Mouse (Mus musculus): Measurements from ENCODE around the gene Irf5. TPM values are rescaled to one million over a fixed set of nuclear protein-coding genes. Genes with fewer than 3 reads are reported as not detected.

The Irf5 gene
- polyA plus RNA-seq, 1 experiment from 2014 or later, result 10.7 TPM

- H3K9ac ChIP-seq, result no peak overlapping the region
Observed at GRCm38 (mm10) chr6:29528165-29528505, 1.7 kb downstream of the Irf5 start.

GRCm38 (mm10) chr6:29528561-29529443 lies 2.4 kb downstream of the Irf5 start:
- peak; percentile 32; the same call in 1 of the 2 replicates for ATAC-seq (ENCODE audit: insufficient read depth)
- peaks cover 15% of the 10 kb centered on the region for H3K4me1 ChIP-seq (replicated peaks)
- no peaks in the 10 kb centered on the region for H3K9me3 ChIP-seq (replicated peaks)
- H3K27ac ChIP-seq (replicated peaks), result no peak overlapping the region
- peaks cover 73% of the 10 kb centered on the region for H3K27me3 ChIP-seq
- no peaks in the 10 kb centered on the region for H3K36me3 ChIP-seq (replicated peaks)
- H3K4me3 ChIP-seq (replicated peaks), result peak overlapping the region; percentile 53
- H3K4me2 ChIP-seq, result peak overlapping the region; percentile 74
- WGBS (ENCODE audit: insufficient replicate concordance), result 13% methylated on average over 13 of the region's 13 CpGs
- no peak overlapping the region for H3K9ac ChIP-seq

More at GRCm38 (mm10) chr6:29528165-29528505, 1.7 kb downstream of the Irf5 start:
- Histone ChIP-seq H3K36me3 (replicated peaks) (no peaks in the 10 kb centered on the region), H3K4me3 (replicated peaks) (peak overlapping the region; percentile 53), H3K4me1 (replicated peaks) (peaks cover 15% of the 10 kb centered on the region), H3K9me3 (replicated peaks) (no peaks in the 10 kb centered on the region), H3K4me2 (peak overlapping the region; percentile 74; the same call in 1 of the 2 replicates), H3K27me3 (peaks cover 76% of the 10 kb centered on the region), H3K27ac (replicated peaks) (no peak overlapping the region)
- no peak for ATAC-seq (ENCODE audit: insufficient read depth)
- 8% methylated on average over 8 of the region's 8 CpGs for WGBS (ENCODE audit: insufficient replicate concordance)

GRCm38 (mm10) chr6:29529444-29529820 lies 3.0 kb downstream of the Irf5 start:
- peaks cover 67% of the 10 kb centered on the region for H3K27me3 ChIP-seq
- no peaks in the 10 kb centered on the region for H3K36me3 ChIP-seq (replicated peaks)
- ATAC-seq (ENCODE audit: insufficient read depth), result no peak
- no peaks in the 10 kb centered on the region for H3K9me3 ChIP-seq (replicated peaks)
- H3K9ac ChIP-seq, result no peak overlapping the region
- peak overlapping the region; percentile 74 for H3K4me2 ChIP-seq
- no peak overlapping the region for H3K27ac ChIP-seq (replicated peaks)
- peaks cover 15% of the 10 kb centered on the region for H3K4me1 ChIP-seq (replicated peaks)
- 10% methylated on average over 2 of the region's 2 CpGs for WGBS (ENCODE audit: insufficient replicate concordance)
- peak overlapping the region; percentile 25 for H3K4me3 ChIP-seq (replicated peaks)

- H3K36me3 ChIP-seq (replicated peaks), result no peaks in the 10 kb centered on the region
- no peak overlapping the region for H3K4me3 ChIP-seq (replicated peaks)
- H3K27ac ChIP-seq (replicated peaks), result no peak overlapping the region
- peak overlapping the region; percentile 10; the same call in 1 of the 2 replicates for H3K4me2 ChIP-seq
- H3K9ac ChIP-seq, result no peak overlapping the region
- peaks cover 15% of the 10 kb centered on the region for H3K4me1 ChIP-seq (replicated peaks)
- 22% methylated on average over 4 of the region's 4 CpGs for WGBS (ENCODE audit: insufficient replicate concordance)
- no peak for ATAC-seq (ENCODE audit: insufficient read depth)
- H3K27me3 ChIP-seq, result peaks cover 61% of the 10 kb centered on the region
- H3K9me3 ChIP-seq (replicated peaks), result no peaks in the 10 kb centered on the region
Observed at GRCm38 (mm10) chr6:29530050-29530449, 3.6 kb downstream of the Irf5 start.

GRCm38 (mm10) chr6:29535316-29535715 lies 8.9 kb downstream of the Irf5 start:
- H3K27me3 ChIP-seq, result peaks cover 8% of the 10 kb centered on the region
- no peak overlapping the region for H3K4me3 ChIP-seq (replicated peaks)
- ATAC-seq (ENCODE audit: insufficient read depth), result no peak
- no peaks in the 10 kb centered on the region for H3K9me3 ChIP-seq (replicated peaks)
- H3K9ac ChIP-seq, result no peak overlapping the region
- no peak overlapping the region for H3K27ac ChIP-seq (replicated peaks)
- H3K4me1 ChIP-seq (replicated peaks), result no peaks in the 10 kb centered on the region
- no peak overlapping the region for H3K4me2 ChIP-seq
- WGBS (ENCODE audit: insufficient replicate concordance), result 65% methylated on average over 6 of the region's 6 CpGs
- H3K36me3 ChIP-seq (replicated peaks), result peaks cover 7% of the 10 kb centered on the region; the same call in 1 of the 2 replicates

DNA sequence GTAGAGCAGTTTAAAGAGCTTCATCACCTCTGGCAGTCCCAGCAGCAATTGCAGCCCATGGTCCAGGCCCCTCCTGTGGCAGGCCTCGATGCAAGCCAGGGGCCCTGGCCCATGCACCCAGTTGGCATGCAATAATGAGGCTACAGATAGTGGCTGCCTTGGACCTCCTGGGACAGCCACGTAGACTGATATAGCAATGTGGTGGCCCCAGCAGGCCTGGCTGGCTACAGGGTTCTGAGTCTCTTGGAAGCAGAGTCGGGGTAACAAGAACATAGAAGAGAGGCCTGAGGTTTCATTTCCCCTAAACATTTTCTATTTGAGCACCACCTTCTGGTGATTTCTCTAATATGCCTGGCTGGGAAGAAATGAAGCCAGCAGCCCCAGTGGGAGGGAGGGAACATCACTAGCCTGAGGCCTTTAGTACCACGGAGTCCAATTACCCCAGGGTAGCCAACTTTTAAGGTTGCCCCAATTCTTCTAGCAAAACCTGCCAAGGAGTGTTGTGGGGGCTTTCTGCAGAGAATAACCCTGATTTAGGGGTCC lies 10.3 kb downstream of the Irf5 start:
- Histone ChIP-seq H3K27me3 (no peaks in the 10 kb centered on the region), H3K9ac (no peak overlapping the region), H3K4me3 (replicated peaks) (no peak overlapping the region), H3K27ac (replicated peaks) (no peak overlapping the region), H3K4me2 (no peak overlapping the region), H3K4me1 (replicated peaks) (no peaks in the 10 kb centered on the region), H3K9me3 (replicated peaks) (no peaks in the 10 kb centered on the region), H3K36me3 (replicated peaks) (peaks cover 18% of the 10 kb centered on the region)
- ATAC-seq (ENCODE audit: insufficient read depth), result no peak
- 63% methylated on average over 4 of the region's 4 CpGs for WGBS (ENCODE audit: insufficient replicate concordance)

DNA sequence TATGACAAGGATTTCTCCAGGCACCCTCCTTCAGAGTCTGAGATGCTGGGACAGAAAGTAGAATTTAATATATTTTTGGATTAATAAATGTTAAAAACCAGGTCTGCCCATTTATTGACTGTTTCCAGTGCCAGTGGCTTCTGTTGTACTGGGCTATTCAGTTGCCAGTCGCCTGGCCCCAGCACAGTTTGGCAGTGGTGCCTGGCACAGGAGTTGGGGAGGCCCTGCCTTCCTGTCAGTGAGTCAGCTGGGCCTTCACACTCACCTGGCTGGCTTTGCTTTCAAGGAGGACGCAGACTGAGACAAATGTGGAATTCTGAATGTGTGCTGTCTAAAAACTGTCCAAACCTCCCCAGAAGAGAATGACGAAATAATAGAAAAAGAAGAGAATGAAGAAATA lies 10.8 kb downstream of the Irf5 start:
- peaks cover 23% of the 10 kb centered on the region for H3K36me3 ChIP-seq (replicated peaks)
- no peak for ATAC-seq (ENCODE audit: insufficient read depth)
- H3K4me2 ChIP-seq, result no peak overlapping the region
- no peaks in the 10 kb centered on the region for H3K4me1 ChIP-seq (replicated peaks)
- WGBS (ENCODE audit: insufficient replicate concordance), result 67% methylated on average over 3 of the region's 3 CpGs
- no peaks in the 10 kb centered on the region for H3K9me3 ChIP-seq (replicated peaks)
- H3K4me3 ChIP-seq (replicated peaks), result no peak overlapping the region
- no peak overlapping the region for H3K9ac ChIP-seq
- H3K27me3 ChIP-seq, result no peaks in the 10 kb centered on the region
- H3K27ac ChIP-seq (replicated peaks), result no peak overlapping the region

- H3K27ac ChIP-seq (replicated peaks), result no peak overlapping the region
- WGBS (ENCODE audit: insufficient replicate concordance), result 81% methylated on average over 8 of the region's 8 CpGs
- no peak overlapping the region for H3K4me3 ChIP-seq (replicated peaks)
- H3K4me2 ChIP-seq, result no peak overlapping the region
- no peaks in the 10 kb centered on the region for H3K27me3 ChIP-seq
- H3K4me1 ChIP-seq (replicated peaks), result no peaks in the 10 kb centered on the region
- ATAC-seq (ENCODE audit: insufficient read depth), result no peak
- peaks cover 46% of the 10 kb centered on the region for H3K36me3 ChIP-seq (replicated peaks)
- H3K9ac ChIP-seq, result no peak overlapping the region
- no peaks in the 10 kb centered on the region for H3K9me3 ChIP-seq (replicated peaks)
Observed at GRCm38 (mm10) chr6:29539502-29539901, 13.1 kb downstream of the Irf5 start.

DNA sequence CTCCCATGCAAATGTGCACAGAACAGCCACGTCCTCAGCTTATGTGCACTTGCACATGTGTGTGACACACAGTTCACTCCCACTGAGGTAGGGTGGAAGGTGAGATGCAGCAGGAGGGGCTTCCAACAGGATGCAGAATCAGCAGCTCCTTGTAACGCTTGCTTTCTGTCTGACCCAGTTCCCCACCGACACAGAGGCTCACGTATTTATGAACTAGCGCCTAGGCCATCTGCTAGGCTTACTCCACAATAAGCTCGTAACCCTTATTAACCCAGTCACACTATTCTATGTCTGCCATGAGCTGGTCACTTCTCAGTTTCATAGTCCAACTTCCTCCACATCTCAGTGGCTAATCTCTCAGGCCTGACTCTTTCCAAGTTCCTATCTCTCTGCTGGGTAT lies 13.8 kb downstream of the Irf5 start:
- H3K36me3 ChIP-seq (replicated peaks), result peaks cover 53% of the 10 kb centered on the region
- no peak overlapping the region for H3K27ac ChIP-seq (replicated peaks)
- no peaks in the 10 kb centered on the region for H3K4me1 ChIP-seq (replicated peaks)
- no peak overlapping the region for H3K4me3 ChIP-seq (replicated peaks)
- WGBS (ENCODE audit: insufficient replicate concordance), result 76% methylated on average over 6 of the region's 6 CpGs
- H3K9ac ChIP-seq, result no peak overlapping the region
- no peaks in the 10 kb centered on the region for H3K27me3 ChIP-seq
- H3K9me3 ChIP-seq (replicated peaks), result no peaks in the 10 kb centered on the region
- no peak overlapping the region for H3K4me2 ChIP-seq
- no peak for ATAC-seq (ENCODE audit: insufficient read depth)

DNA sequence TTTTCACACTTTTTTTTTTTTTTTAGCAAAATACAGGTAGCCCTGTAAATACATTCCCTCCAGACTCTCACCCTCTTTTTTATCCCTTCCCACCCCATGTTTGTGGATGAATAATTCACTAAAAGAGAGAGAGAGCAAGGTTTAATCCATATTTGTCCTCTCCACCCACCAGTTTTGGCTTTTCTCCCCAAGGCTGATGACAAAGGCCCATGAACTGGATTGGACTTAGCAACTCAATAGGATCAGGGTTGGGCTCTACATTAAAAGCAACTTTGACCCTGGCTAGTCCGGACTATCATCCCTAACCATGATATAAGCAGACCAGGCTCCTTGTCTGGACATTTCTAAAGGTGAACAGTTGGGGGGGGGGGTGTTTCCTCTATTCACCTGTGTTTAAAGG lies 14.5 kb downstream of the Irf5 start:
- WGBS (ENCODE audit: insufficient replicate concordance), result 85% methylated on average over 1 of the region's 1 CpGs
- Histone ChIP-seq H3K9me3 (replicated peaks) (no peaks in the 10 kb centered on the region), H3K27ac (replicated peaks) (no peak overlapping the region), H3K27me3 (no peaks in the 10 kb centered on the region), H3K4me3 (replicated peaks) (no peak overlapping the region), H3K4me1 (replicated peaks) (no peaks in the 10 kb centered on the region), H3K4me2 (no peak overlapping the region), H3K36me3 (replicated peaks) (peaks cover 58% of the 10 kb centered on the region), H3K9ac (no peak overlapping the region)
- ATAC-seq (ENCODE audit: insufficient read depth), result no peak

DNA sequence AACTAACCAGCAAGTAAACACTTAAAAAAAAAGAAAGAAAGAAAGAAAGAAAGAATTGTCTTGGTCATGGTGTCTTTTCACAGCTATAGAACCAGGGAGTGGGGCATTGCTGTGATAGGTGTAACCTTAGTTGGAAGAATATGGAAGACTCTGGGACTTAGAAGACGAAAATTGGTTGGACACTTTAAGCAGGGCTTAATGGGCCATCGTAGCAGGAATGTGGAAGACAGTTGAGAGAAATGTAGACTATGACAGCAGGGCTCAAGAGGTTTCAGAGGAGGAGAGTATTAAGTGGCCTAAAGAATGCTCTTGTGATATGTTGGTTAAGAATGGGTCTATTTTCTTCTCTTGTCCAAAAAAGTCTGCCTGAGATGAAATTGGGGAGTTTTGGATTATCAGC lies 19.2 kb downstream of the Irf5 start:
- H3K4me3 ChIP-seq (replicated peaks), result no peak overlapping the region
- H3K27ac ChIP-seq (replicated peaks), result no peak overlapping the region
- peaks cover 87% of the 10 kb centered on the region for H3K36me3 ChIP-seq (replicated peaks)
- no peaks in the 10 kb centered on the region for H3K9me3 ChIP-seq (replicated peaks)
- ATAC-seq (ENCODE audit: insufficient read depth), result no peak
- no peak overlapping the region for H3K9ac ChIP-seq
- H3K4me2 ChIP-seq, result no peak overlapping the region
- 78% methylated on average over 2 of the region's 2 CpGs for WGBS (ENCODE audit: insufficient replicate concordance)
- no peaks in the 10 kb centered on the region for H3K27me3 ChIP-seq
- no peaks in the 10 kb centered on the region for H3K4me1 ChIP-seq (replicated peaks)

All from liver, embryonic 15.5 days (tissue).